Mouse (Mus musculus): ENCODE data around the gene Drg1. TPM values are rescaled to one million over a fixed set of nuclear protein-coding genes. Genes with fewer than 3 reads are reported as not detected.
"Not testable (repeated sequence)": the region's sequence is repeated elsewhere in the genome, so short reads cannot be mapped to it uniquely, and the experiment has no call there.

Drg1 gene
- polyA plus RNA-seq, 1 experiment from 2014 or later = 249 TPM

GRCm38 (mm10) chr11:3156991-3157390 is 109.2 kb downstream of the Drg1 start:
- not testable (repeated sequence) for H3K27me3 ChIP-seq; H3K27ac ChIP-seq (replicated peaks); H3K4me3 ChIP-seq; H3K36me3 ChIP-seq; ATAC-seq (replicated peaks); H3K4me1 ChIP-seq; H3K9ac ChIP-seq (replicated peaks); H3K4me2 ChIP-seq (replicated peaks)
- 96% methylated on average over 3 of the region's 3 CpGs for WGBS
- peaks cover 14% of the 10 kb centered on the region for H3K9me3 ChIP-seq

DNA sequence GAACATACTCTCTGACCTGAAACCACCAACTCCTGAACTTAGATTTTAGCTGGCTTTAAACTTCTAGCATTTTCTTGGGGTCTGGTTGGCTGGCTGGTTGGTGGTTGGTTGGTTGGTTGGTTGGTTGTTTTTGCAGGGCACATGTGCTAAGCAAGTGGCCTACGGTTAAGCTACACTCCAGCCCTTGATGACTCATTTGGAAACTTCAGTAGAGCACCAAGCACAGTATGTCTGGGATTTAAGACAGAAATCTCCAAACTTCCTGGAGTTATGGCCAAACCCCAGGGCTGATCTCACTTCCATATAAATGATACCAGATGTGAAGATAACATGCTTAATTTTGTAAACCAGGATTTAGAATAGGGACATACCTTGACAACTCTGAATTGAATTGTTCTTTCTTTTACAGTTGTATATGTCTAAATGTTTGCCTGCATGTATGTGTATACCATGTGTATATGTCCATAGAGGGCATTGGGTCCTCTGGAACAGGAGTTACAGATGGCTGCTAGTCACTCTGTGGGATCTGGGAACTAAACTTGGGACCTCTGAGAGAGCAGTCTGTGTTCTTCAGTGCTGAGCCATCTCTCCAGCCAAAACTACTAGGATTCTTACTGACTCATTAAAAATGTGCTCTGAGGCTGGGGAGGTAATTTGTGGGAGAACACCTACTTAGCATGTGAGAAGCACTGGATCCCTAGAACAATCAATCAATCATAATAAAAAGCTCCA is 112.4 kb downstream of the Drg1 start:
- ATAC-seq (replicated peaks) = peak; percentile 30
- 83% methylated on average over 1 of the region's 1 CpGs for WGBS
- not testable (repeated sequence) for H3K36me3 ChIP-seq

DNA sequence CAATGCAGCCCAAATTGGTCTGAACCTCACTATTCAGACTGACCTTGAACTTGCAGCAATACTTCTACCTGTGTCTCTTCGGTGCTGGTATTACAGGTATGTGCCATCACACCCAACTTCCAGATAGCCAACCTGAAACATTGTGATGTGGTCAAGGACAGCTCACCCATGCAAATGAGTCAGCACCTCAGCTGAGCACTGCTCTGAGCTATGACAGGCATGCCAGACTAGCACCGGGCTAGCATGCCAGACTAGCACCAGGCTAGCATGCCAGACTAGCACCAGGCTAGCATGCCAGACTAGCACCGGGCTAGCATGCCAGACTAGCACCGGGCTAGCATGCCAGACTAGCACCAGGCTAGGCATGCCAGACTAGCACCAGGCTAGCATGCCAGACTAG is 114.9 kb downstream of the Drg1 start:
- not testable (repeated sequence) for H3K4me3 ChIP-seq; H3K4me2 ChIP-seq (replicated peaks); H3K9ac ChIP-seq (replicated peaks); H3K27me3 ChIP-seq; H3K27ac ChIP-seq (replicated peaks); ATAC-seq (replicated peaks); H3K4me1 ChIP-seq; H3K36me3 ChIP-seq
- 92% methylated on average over 4 of the region's 4 CpGs for WGBS
- peaks cover 11% of the 10 kb centered on the region for H3K9me3 ChIP-seq

More for the DNA sequence above, 112.4 kb downstream of the Drg1 start:
- peaks cover 15% of the 10 kb centered on the region for H3K9me3 ChIP-seq
- H3K4me2 ChIP-seq (replicated peaks); H3K9ac ChIP-seq (replicated peaks); H3K27ac ChIP-seq (replicated peaks); H3K4me3 ChIP-seq; H3K27me3 ChIP-seq; H3K4me1 ChIP-seq: not testable (repeated sequence)

GRCm38 (mm10) chr11:3150677-3151003 is 115.6 kb downstream of the Drg1 start:
- WGBS = 97% methylated on average over 12 of the region's 12 CpGs
- not testable (repeated sequence) for H3K27me3 ChIP-seq

DNA sequence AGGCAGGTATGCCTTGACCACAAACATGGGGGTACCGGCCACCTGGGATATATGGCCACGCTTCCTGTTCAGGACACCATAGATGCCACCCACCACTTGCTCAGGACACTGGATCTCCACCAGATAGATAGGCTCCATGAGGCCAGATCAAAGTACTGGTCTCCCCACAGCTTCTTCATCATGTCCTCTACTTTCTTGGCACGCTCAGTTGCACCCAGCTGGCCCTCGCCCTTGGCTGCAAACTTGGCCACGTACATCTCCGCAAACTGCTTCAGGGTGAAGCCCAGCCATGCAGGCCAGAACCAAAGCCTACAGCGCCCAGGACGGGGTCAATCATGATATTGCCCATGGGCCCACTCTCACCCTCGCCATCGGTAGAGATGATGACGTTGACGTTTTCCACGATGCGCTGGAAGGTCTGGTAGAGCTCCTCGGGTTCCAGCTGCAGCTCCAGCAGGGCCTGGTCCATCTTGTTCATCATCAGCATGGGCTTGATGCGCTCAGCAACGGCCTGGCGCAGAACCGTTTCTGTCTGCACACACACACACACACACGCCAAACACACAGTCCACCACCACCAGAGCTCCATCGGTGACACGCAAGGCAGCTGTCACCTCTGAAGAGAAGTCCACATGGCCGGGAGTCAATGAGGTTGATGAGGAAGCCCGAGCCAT is 116.1 kb downstream of the Drg1 start:
- not testable (repeated sequence) for H3K4me3 ChIP-seq; H3K27me3 ChIP-seq; H3K36me3 ChIP-seq; H3K9ac ChIP-seq (replicated peaks); H3K27ac ChIP-seq (replicated peaks); H3K4me2 ChIP-seq (replicated peaks); H3K4me1 ChIP-seq
- 96% methylated on average over 24 of the region's 24 CpGs for WGBS
- H3K9me3 ChIP-seq = peaks cover 11% of the 10 kb centered on the region
- ATAC-seq (replicated peaks) = 0 out of 2 replicates have a peak, but pooled peaks have one; percentile 11

More at GRCm38 (mm10) chr11:3150677-3151003, 115.6 kb downstream of the Drg1 start:
- peaks cover 11% of the 10 kb centered on the region for H3K9me3 ChIP-seq
- not testable (repeated sequence) for H3K4me3 ChIP-seq; H3K27ac ChIP-seq (replicated peaks); H3K36me3 ChIP-seq; H3K9ac ChIP-seq (replicated peaks); ATAC-seq (replicated peaks); H3K4me2 ChIP-seq (replicated peaks); H3K4me1 ChIP-seq

DNA sequence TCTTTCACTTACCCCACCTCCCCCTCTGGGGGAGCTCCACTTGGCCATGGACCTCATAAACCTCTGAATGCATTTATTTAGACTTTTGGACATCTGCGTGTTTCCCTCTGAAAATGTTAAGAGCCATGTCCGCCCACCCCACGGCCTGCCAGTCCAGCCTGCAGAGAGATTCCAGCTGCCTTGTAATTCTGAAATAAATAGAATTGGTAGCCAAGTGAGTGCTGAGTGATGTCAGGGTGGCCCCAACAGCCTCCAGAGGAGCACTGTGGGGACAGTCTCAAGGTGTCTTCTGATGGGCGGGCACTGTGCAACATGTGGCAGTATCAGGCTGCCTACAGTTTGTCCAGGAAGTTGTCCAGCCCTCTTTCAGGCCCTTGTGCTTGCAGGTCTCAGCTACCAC is 116.7 kb downstream of the Drg1 start:
- H3K27me3 ChIP-seq; H3K4me3 ChIP-seq; ATAC-seq (replicated peaks); H3K9ac ChIP-seq (replicated peaks); H3K4me2 ChIP-seq (replicated peaks); H3K27ac ChIP-seq (replicated peaks); H3K36me3 ChIP-seq; H3K4me1 ChIP-seq: not testable (repeated sequence)
- peaks cover 11% of the 10 kb centered on the region for H3K9me3 ChIP-seq
- WGBS = 98% methylated on average over 4 of the region's 4 CpGs

- not testable (repeated sequence) for H3K9me3 ChIP-seq; H3K4me2 ChIP-seq (replicated peaks); H3K9ac ChIP-seq (replicated peaks); H3K4me1 ChIP-seq; H3K36me3 ChIP-seq; ATAC-seq (replicated peaks); H3K27me3 ChIP-seq; H3K4me3 ChIP-seq; H3K27ac ChIP-seq (replicated peaks)
- 87% methylated on average over 2 of the region's 2 CpGs for whole genome bisulfite sequencing
These were observed 119.4 kb downstream of the Drg1 start for GRCm38 (mm10) chr11:3146806-3147205.

DNA sequence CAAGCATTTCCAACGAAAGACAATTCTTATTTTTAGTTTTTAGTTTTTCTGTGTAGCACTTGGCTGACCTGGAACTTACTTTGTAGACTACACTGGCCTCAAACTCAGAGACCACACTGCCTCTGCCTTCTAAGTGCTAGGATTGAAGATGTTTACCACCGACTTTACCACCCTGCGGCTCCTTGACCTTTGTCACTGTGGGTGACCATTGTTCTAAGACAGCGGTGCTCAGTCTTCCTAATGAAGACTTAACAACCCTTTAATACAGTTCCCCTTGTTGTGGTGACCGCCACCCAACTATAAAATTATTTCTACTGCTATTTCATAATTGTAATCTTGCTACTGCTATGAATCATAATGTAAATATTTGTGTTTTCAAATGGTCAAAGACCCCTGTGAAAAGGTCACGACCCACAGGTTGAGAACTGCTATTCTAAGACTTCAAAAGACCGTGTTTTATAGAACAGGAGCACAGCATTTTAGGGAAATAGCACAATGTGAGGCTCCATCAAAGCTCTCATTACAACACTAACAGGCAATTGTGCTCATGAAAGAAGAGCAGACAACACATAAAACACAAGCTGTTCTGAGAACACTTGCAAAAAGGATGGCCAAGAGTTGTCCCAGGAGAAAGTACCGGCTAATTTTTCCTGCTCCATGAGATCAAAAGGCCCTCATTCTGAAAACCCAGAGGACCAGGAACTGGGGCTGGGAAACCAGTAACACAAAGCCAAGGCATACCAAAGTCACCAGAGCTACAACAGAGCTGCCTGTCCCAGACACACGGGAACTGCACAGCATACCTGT is 120.7 kb downstream of the Drg1 start:
- not testable (repeated sequence) for H3K4me1 ChIP-seq; H3K4me3 ChIP-seq; ATAC-seq (replicated peaks); H3K9me3 ChIP-seq; H3K27me3 ChIP-seq; H3K9ac ChIP-seq (replicated peaks); H3K36me3 ChIP-seq; H3K4me2 ChIP-seq (replicated peaks); H3K27ac ChIP-seq (replicated peaks)
- 80% methylated on average over 9 of the region's 9 CpGs for WGBS

DNA sequence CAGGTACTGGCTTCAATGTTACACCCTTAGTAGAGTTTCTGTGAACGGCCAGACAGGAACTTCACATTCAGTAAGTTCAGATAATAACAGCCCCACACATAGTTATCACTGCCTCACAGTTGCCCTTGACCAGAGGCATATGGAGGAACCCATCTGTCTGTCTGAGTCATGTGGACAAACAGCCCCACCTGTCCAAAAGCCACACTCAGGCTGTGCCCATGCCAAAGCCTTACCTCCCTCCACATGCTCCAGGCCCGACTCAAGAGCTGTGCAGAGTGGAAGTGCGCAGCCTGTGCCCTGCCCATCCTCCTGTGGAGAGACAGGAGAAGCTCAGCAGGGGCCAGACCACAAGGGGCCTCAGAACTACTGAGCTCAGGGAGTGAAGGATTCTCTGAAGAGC is 122.2 kb downstream of the Drg1 start:
- not testable (repeated sequence) for H3K4me2 ChIP-seq (replicated peaks); H3K4me1 ChIP-seq; H3K27ac ChIP-seq (replicated peaks); H3K4me3 ChIP-seq; H3K27me3 ChIP-seq; H3K9me3 ChIP-seq; ATAC-seq (replicated peaks); H3K9ac ChIP-seq (replicated peaks); H3K36me3 ChIP-seq
- WGBS = 80% methylated on average over 3 of the region's 3 CpGs

- 88% methylated on average over 4 of the region's 5 CpGs for WGBS
- ATAC-seq (replicated peaks) = peak; percentile 66
- H3K36me3 ChIP-seq; H3K27me3 ChIP-seq; H3K27ac ChIP-seq (replicated peaks); H3K9ac ChIP-seq (replicated peaks); H3K4me2 ChIP-seq (replicated peaks); H3K4me3 ChIP-seq; H3K4me1 ChIP-seq: not testable (repeated sequence)
- H3K9me3 ChIP-seq = peaks cover 17% of the 10 kb centered on the region
These were observed 123.8 kb downstream of the Drg1 start for GRCm38 (mm10) chr11:3142413-3142812.

GRCm38 (mm10) chr11:3140967-3141535 is 125.2 kb downstream of the Drg1 start:
- peak; percentile 0; the same call in 1 of the 2 replicates for ATAC-seq (replicated peaks)
- H3K9me3 ChIP-seq = peaks cover 21% of the 10 kb centered on the region
- H3K4me3 ChIP-seq; H3K9ac ChIP-seq (replicated peaks); H3K27ac ChIP-seq (replicated peaks); H3K4me2 ChIP-seq (replicated peaks); H3K4me1 ChIP-seq; H3K36me3 ChIP-seq; H3K27me3 ChIP-seq: not testable (repeated sequence)

- not testable (repeated sequence) for H3K36me3 ChIP-seq; H3K27me3 ChIP-seq; H3K4me3 ChIP-seq; ATAC-seq (replicated peaks); H3K9ac ChIP-seq (replicated peaks); H3K27ac ChIP-seq (replicated peaks); H3K4me2 ChIP-seq (replicated peaks); H3K4me1 ChIP-seq
- 85% methylated on average over 2 of the region's 2 CpGs for WGBS
- peaks cover 23% of the 10 kb centered on the region for H3K9me3 ChIP-seq
These were observed 127.9 kb downstream of the Drg1 start for GRCm38 (mm10) chr11:3138323-3138722.
